Mouse (Mus musculus): Measurements from ENCODE around the gene Cdk18. TPM values are rescaled to one million over a fixed set of nuclear protein-coding genes. Genes with fewer than 3 reads are reported as not detected.

The Cdk18 gene
- polyA plus RNA-seq, 2 experiments = 0.67 to 1.7 TPM

- no peak overlapping the region for H3K4me3 ChIP-seq (ENCODE audit: insufficient read depth in 1 of 2, low read depth in 2 of 2, low read length in 2 of 2)
- TF ChIP-seq CTCF (IDR thresholded peaks at IDR 0.05; ENCODE audit: low read depth) (no peak), EP300 (IDR thresholded peaks at IDR 0.05; ENCODE audit: low read depth) (no peak)
- H3K4me1 ChIP-seq (replicated peaks; ENCODE audit: control insufficient read depth in 2 of 2, insufficient read depth in 2 of 2, low read length in 1 of 2) = peaks cover 0 to 3% of the 10 kb centered on the region in 2 experiments; a peak in 1 of 4 replicates
- H3K4me2 ChIP-seq (ENCODE audit: low read depth) = no peak overlapping the region
- H3K27ac ChIP-seq = no peak overlapping the region
- ATAC-seq (ENCODE audit: insufficient read depth) = no peak
- H3K9me3 ChIP-seq (ENCODE audit: control insufficient read depth, low read length) = no peaks in the 10 kb centered on the region
- no peak overlapping the region for H3K9ac ChIP-seq (replicated peaks)
- no peaks in the 10 kb centered on the region for H3K27me3 ChIP-seq (ENCODE audit: control insufficient read depth, insufficient read depth, low read length)
- no peak for DNase-seq (ENCODE audit: low read depth in 3 of 3, low spot score in 3 of 3)
- WGBS (ENCODE audit: insufficient replicate concordance) = 64% methylated on average over 5 of the region's 5 CpGs
- no peaks in the 10 kb centered on the region for H3K36me3 ChIP-seq (replicated peaks; ENCODE audit: control insufficient read depth, insufficient read depth, low read depth)
Observed at GRCm38 (mm10) chr1:132088181-132088671, 51.3 kb downstream of the Cdk18 start.

- Histone ChIP-seq H3K27me3 (ENCODE audit: control insufficient read depth, insufficient read depth, low read length) (no peaks in the 10 kb centered on the region), H3K4me3 (ENCODE audit: insufficient read depth in 1 of 2, low read depth in 2 of 2, low read length in 2 of 2) (no peak overlapping the region), H3K36me3 (replicated peaks; ENCODE audit: control insufficient read depth, insufficient read depth, low read depth) (no peaks in the 10 kb centered on the region), H3K9me3 (ENCODE audit: control insufficient read depth, low read length) (no peaks in the 10 kb centered on the region), H3K27ac (no peak overlapping the region), H3K4me1 (replicated peaks; ENCODE audit: control insufficient read depth in 2 of 2, insufficient read depth in 2 of 2, low read length in 1 of 2) (peaks cover 0 to 3% of the 10 kb centered on the region in 2 experiments; a peak in 1 of 4 replicates), H3K4me2 (ENCODE audit: low read depth) (no peak overlapping the region), H3K9ac (replicated peaks) (no peak overlapping the region)
- TF ChIP-seq EP300 (IDR thresholded peaks at IDR 0.05; ENCODE audit: low read depth) (no peak), CTCF (IDR thresholded peaks at IDR 0.05; ENCODE audit: low read depth) (no peak)
- ATAC-seq (ENCODE audit: insufficient read depth) = no peak
- 30% methylated on average over 7 of the region's 7 CpGs for WGBS (ENCODE audit: insufficient replicate concordance)
- no peak for DNase-seq (ENCODE audit: low read depth in 3 of 3, low spot score in 3 of 3)
Observed at GRCm38 (mm10) chr1:132085181-132086049, 54.1 kb downstream of the Cdk18 start.

- DNase-seq (ENCODE audit: low read depth in 3 of 3, low spot score in 3 of 3) (no peak), ATAC-seq (ENCODE audit: insufficient read depth) (no peak)
- TF ChIP-seq CTCF (IDR thresholded peaks at IDR 0.05; ENCODE audit: low read depth) (no peak), EP300 (IDR thresholded peaks at IDR 0.05; ENCODE audit: low read depth) (no peak)
- Histone ChIP-seq H3K4me1 (replicated peaks; ENCODE audit: control insufficient read depth in 2 of 2, insufficient read depth in 2 of 2, low read length in 1 of 2) (no peaks in the 10 kb centered on the region), H3K9me3 (ENCODE audit: control insufficient read depth, low read length) (no peaks in the 10 kb centered on the region), H3K4me2 (ENCODE audit: low read depth) (no peak overlapping the region), H3K27me3 (ENCODE audit: control insufficient read depth, insufficient read depth, low read length) (no peaks in the 10 kb centered on the region), H3K27ac (no peak overlapping the region), H3K36me3 (replicated peaks; ENCODE audit: control insufficient read depth, insufficient read depth, low read depth) (no peaks in the 10 kb centered on the region), H3K4me3 (ENCODE audit: insufficient read depth in 1 of 2, low read depth in 2 of 2, low read length in 2 of 2) (no peak overlapping the region), H3K9ac (replicated peaks) (no peak overlapping the region)
- 63% methylated on average over 2 of the region's 2 CpGs for WGBS (ENCODE audit: insufficient replicate concordance)
Observed at GRCm38 (mm10) chr1:132078413-132078812, 61.1 kb downstream of the Cdk18 start.

GRCm38 (mm10) chr1:132075576-132075975 is 63.9 kb downstream of the Cdk18 start:
- 71% methylated on average over 10 of the region's 10 CpGs for WGBS (ENCODE audit: insufficient replicate concordance)
- no peaks in the 10 kb centered on the region for H3K9me3 ChIP-seq (ENCODE audit: control insufficient read depth, low read length)
- H3K27me3 ChIP-seq (ENCODE audit: control insufficient read depth, insufficient read depth, low read length) = no peaks in the 10 kb centered on the region; the same call in 1 of the 2 replicates
- no peak overlapping the region for H3K4me2 ChIP-seq (ENCODE audit: low read depth)
- TF ChIP-seq EP300 (IDR thresholded peaks at IDR 0.05; ENCODE audit: low read depth) (no peak), CTCF (IDR thresholded peaks at IDR 0.05; ENCODE audit: low read depth) (no peak)
- no peak for ATAC-seq (ENCODE audit: insufficient read depth)
- no peak overlapping the region for H3K27ac ChIP-seq
- no peak overlapping the region for H3K4me3 ChIP-seq (ENCODE audit: insufficient read depth in 1 of 2, low read depth in 2 of 2, low read length in 2 of 2)
- DNase-seq (ENCODE audit: low read depth in 3 of 3, low spot score in 3 of 3) = no peak
- H3K36me3 ChIP-seq (replicated peaks; ENCODE audit: control insufficient read depth, insufficient read depth, low read depth) = no peaks in the 10 kb centered on the region
- H3K9ac ChIP-seq (replicated peaks) = no peak overlapping the region
- no peaks in the 10 kb centered on the region for H3K4me1 ChIP-seq (replicated peaks; ENCODE audit: control insufficient read depth in 2 of 2, insufficient read depth in 2 of 2, low read length in 1 of 2)

GRCm38 (mm10) chr1:132070659-132071058 is 68.8 kb downstream of the Cdk18 start:
- H3K27me3 ChIP-seq (ENCODE audit: control insufficient read depth, insufficient read depth, low read length) = peaks cover 34% of the 10 kb centered on the region

More at GRCm38 (mm10) chr1:132070659-132071058, 68.8 kb downstream of the Cdk18 start:
- no peak overlapping the region for H3K4me3 ChIP-seq (ENCODE audit: insufficient read depth in 1 of 2, low read depth in 2 of 2, low read length in 2 of 2)
- 69% methylated on average over 3 of the region's 3 CpGs for WGBS (ENCODE audit: insufficient replicate concordance)
- H3K4me1 ChIP-seq (replicated peaks; ENCODE audit: control insufficient read depth in 2 of 2, insufficient read depth in 2 of 2, low read length in 1 of 2) = no peaks in the 10 kb centered on the region
- no peak for DNase-seq (ENCODE audit: low read depth in 3 of 3, low spot score in 3 of 3)
- H3K9ac ChIP-seq (replicated peaks) = no peak overlapping the region
- no peak overlapping the region for H3K4me2 ChIP-seq (ENCODE audit: low read depth)
- TF ChIP-seq CTCF (IDR thresholded peaks at IDR 0.05; ENCODE audit: low read depth) (no peak), EP300 (IDR thresholded peaks at IDR 0.05; ENCODE audit: low read depth) (no peak)
- ATAC-seq (ENCODE audit: insufficient read depth) = no peak
- H3K36me3 ChIP-seq (replicated peaks; ENCODE audit: control insufficient read depth, insufficient read depth, low read depth) = no peaks in the 10 kb centered on the region
- H3K9me3 ChIP-seq (ENCODE audit: control insufficient read depth, low read length) = no peaks in the 10 kb centered on the region
- no peak overlapping the region for H3K27ac ChIP-seq
